Mouse (Mus musculus) c-Kit-negative CD71-positive TER-119-positive erythroid progenitor cells, embryonic 14.5 days (primary cell): ENCODE data around the gene Vps37b.
A peak's percentile ranks its signal among the peaks of the same experiment; 100 is the strongest.

ENCODE experiments used
- DNase-seq: peaks from one replicate; pipeline ENCODE4 v3.0.0-alpha.2; 2013; ENCODE audit warnings: low read depth, low spot score

Gene Vps37b

DNA sequence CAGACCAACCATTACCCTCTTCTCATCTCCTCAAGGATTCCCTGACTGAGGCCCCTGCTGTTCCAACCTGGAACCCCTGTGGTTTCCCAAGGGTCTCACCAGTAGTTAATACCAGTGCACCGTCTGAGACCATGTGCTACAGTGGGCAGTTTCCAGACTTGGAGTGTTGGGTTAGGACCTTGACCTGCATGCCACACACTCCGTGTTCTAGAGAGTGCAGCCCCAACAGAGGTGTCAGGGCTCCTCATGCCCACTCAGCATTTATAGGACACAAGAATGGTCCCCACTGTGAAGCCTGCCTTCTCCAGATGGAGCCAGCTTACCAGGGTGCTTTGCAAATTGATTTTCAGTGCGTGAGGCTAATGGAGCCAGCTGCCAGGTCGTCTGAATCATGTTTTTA, 28.7 kb downstream of the Vps37b start:
- no peak for DNase-seq

DNA sequence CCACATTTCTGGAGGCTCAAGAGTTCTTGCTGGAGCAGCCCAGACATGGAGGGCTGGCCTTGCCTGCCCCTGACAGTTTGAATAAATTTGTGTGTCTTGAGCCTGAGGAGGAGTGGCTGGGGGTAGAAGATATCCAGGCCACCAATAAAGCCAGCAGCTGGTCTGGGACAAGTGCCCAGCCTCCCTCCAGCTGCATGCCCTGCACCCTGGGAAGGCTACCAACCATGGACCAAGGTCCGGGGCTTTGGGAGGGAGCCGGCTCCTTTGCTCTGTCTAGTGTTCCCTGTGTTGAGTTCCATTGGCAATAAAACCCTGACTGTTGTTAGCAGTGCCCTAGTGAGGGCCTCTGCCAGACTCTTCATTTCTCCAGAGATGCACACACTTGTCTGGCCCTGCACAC, 29.2 kb downstream of the Vps37b start:
- no peak for DNase-seq

DNA sequence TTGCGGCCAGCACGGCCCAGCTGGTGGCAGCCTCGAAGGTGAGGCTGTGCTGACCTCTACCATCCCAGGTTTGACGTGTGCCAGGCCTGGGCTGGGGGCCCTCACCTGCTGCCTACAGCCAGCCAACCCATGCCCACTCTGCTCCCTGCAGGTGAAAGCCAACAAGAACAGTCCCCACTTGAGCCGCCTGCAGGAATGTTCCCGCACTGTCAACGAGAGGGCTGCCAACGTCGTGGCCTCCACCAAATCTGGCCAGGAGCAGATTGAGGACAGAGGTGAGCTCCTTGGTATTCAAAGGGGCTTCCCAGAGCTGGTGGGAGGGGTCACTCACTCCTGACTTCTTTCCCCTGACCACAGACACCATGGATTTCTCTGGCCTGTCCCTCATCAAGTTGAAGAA, 30.8 kb downstream of the Vps37b start:
- DNase-seq, result no peak

DNA sequence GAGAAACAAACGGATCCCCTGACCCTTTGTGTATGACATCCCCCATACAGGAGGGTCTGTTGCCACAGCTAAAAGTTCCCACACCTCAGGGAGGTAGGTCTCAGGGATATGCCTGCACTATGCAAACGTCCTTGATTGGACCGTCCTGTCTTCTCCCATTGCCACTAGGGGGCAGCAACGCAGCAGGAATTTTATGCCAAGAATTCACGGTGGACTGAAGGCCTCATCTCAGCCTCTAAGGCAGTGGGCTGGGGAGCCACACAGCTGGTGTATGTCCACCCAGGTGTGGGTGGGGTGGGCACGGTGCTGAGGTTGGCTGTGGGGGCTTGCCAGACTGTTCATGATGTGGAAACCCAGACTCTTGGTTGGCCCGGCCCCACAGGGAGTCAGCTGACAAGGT, 31.2 kb downstream of the Vps37b start:
- peak; percentile 85 for DNase-seq

DNA sequence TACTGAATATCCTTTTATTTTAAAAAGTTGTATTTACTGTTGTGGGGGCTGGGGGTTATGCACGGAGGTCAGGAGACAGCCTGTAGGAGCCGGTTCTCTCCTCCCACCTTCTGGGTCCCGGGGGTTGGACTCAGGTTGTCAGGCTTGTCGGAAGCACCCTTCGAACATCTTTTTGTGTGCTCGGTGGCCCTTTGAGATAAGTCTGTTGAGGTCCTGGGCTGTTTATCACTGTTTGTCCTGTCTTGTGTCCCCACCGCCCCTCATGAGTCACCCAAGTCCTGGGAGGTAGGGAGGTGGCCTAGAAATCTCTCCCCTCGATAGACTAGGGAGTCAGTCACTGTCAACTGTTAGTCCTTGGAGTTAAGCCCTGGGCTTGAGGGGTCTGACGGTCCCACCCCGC, 33.7 kb downstream of the Vps37b start:
- no peak for DNase-seq

DNA sequence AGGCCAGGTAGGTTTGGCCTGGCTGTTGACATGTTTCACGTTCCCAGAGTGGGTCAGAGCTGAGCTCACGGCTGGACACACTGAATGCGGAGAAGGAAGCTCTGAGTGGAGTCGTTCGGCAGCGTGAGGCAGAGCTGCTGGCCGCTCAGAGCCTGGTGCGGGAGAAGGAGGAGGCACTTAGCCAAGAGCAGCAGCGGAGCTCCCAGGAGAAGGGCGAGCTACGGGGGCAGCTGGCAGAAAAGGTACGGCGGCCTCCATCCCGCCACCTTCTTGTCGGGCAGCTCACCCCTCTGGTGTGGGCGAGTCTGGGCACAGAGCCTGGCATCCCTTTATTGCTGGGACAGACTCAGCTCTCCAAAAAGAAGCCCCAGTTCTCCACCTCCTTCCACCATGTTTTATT, 34.3 kb downstream of the Vps37b start:
- DNase-seq, result no peak

DNA sequence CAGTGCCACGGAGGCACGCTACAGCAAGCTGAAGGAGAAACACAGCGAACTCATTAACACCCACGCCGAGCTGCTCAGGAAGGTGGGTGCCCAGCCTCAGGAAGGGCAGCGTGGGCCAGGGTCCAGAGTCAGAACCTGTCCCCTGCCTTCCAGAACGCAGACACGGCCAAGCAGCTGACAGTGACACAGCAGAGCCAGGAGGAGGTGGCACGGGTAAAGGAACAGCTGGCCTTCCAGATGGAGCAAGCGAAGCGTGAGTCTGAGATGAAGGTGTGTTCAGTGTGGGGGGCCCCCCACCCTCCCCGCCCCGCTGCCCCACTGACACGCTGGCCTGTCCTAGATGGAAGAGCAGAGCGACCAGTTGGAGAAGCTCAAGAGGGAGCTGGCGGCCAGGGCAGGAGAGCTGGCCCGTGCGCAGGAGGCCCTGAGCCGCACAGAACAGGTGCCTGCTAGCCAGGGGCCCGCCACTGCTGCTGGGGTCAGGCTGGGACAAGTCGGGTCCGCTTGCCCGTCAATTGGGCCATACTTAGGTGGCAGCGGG, 34.8 kb downstream of the Vps37b start:
- DNase-seq, result no peak

DNA sequence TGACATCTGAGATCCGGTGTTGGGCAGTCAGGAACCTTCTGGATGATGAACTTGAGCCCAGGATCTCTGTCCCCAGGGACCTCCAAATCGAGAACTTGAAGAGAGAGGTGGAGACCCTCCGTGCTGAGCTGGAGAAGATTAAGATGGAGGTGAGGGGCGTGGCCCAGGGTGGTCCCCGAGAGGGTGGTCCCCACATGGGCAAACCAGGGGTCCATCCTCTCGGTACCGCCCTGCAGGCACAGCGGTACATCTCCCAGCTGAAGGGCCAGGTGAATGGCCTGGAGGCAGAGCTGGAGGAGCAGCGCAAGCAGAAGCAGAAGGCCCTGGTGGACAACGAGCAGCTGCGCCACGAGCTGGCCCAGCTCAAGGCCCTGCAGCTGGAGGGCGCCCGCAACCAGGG, 35.4 kb downstream of the Vps37b start:
- DNase-seq, result no peak

DNA sequence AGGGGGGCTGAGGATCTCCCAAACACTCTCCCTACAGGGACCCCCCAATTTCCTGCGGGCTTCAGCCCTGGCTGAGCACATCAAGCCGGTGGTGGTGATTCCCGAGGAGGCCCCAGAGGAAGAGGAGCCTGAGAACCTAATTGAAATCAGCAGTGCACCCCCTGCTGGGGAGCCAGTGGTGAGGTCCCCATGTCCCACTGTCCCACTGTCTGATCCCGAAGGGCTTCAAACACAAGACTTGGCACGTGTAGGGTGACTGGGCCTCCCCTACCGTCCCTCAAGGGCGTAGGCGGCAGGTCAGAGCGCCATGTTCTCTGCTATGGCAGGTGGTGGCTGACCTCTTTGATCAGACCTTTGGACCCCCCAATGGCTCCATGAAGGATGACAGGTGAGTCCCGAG, 35.9 kb downstream of the Vps37b start:
- no peak for DNase-seq

DNA sequence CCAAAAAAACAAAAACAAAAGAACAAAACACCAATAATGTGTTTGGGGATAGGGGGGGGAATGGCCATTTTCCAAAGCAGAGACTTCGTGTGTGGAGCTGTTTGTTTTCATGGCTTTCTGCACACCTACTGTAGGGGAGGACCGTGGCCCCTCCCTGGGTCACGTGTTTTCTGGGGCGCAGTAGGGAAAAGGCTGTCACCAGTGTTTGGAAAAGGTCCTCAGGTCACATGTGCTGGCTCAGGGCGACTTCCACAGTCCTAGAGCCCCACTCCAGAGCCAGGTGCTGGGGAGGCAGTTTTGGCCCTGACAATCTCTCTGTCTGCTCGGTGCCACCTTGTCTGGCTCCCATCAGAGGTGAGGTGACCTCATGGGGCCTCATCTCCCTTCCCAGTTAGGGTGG, 36.7 kb downstream of the Vps37b start:
- DNase-seq, result no peak

DNA sequence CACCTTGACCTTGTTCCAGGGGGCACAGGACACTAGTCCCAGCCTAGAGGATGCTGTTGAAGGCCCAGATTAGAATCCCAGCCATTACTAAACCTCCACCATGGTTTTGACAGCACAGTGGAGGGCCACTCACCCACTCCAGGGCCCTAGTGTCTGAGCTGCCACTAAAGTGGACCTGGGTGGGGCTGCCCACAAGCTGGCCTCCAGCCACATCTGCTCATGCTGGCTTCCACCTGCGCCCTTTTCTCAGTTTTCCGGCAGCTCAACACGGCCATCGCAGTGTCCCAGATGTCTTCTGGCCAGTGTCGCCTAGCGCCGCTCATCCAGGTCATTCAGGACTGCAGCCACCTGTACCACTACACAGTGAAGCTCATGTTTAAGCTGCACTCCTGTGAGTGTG, 37.6 kb downstream of the Vps37b start:
- no peak for DNase-seq

DNA sequence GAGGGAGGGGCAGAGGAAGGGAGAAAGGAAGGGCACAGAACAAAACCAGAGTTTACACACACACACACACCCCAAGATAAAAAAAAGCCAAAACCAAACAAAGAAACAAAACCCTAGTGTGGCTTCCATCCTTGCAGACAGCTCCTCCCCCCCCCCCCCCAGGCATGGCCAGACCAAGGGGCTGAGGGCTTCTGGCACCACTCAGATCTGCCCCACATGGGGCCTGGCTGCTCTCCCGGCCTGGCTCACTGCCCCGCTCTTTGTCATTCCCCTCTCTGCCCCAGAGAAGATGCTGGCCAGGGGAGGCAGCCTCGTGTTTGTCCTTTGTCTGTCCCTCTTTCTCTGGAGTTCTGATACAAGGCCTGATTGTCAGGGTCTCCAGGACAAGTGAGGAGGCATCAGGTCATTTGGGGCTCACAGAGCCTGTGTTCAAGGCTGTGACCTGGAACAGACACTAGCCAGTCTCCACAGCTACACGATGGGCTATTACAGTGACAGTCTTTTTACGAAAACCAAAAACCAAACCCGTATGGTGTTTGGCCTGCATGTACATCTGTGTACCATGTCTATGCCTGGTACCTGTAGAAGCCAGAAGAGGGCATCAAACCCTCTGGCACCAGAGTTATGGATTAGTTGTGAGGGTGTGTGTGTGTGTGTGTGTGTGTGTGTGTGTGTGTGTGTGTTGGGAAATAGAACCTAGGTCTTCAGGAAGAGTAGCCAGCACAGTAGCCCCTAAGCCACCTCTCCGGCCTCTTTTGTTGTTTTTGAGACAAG, 38.6 kb downstream of the Vps37b start:
- DNase-seq, result no peak

DNA sequence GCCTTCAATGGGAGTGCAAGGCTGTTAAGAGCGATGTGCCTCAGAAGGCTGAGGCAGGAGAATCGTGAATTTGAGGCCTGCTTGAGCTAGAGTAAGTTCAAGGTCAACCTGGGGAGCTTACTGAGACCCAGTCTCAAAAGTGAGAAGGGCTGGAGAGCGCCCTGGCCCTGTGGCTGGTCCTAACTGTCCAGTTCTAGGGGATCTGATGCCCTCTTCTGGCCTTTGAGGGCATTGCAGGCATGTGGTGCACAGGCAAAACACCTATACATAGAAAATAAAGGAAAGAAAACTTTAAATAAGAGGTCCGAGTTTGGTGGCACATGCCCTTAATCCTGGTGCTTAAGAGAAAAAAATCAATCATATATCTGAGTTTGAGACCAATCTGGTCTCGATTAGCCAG, 39.3 kb downstream of the Vps37b start:
- DNase-seq, result peak; percentile 48

DNA sequence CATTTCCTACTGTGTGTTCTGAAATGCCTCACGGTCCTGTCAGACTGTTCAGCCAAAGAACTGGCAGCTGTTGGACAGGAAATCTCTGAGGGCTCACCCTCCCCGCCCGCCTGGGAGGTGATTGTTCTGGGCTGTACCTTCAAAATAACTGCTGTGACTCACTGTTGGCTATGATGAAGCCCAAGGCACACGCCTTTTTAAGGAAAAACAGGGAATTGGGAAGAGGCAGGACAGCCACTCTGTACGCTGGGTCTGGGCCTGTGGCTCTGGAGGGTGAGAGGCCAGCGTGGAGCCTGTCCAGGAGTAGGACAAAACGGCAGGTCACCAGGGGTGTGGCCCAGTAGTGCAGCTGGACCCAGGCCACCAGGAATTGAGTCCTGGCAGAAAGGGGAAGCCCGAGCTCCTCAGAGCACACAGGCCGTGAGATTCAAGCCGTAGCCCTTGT, 39.9 kb downstream of the Vps37b start:
- no peak for DNase-seq

DNA sequence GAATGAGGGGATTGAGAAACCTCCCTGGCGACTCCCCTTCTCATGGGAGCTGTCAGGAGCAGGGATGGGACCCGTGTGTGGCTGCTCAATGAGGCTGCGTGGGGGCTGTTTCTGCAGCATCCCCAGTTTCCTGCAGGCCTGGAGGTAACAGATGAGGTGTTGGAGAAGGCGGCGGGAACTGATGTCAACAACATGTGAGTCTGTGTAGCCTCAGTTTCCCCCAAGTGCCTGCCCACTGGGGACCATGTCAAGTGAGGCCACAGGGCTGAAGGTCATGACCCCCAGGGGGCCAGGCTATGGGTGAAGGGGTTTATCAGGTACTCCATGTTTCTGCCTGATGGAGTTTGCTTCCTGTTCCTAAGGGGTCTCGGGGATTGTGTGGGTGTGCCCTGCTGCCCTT, 40.7 kb downstream of the Vps37b start:
- DNase-seq, result no peak

DNA sequence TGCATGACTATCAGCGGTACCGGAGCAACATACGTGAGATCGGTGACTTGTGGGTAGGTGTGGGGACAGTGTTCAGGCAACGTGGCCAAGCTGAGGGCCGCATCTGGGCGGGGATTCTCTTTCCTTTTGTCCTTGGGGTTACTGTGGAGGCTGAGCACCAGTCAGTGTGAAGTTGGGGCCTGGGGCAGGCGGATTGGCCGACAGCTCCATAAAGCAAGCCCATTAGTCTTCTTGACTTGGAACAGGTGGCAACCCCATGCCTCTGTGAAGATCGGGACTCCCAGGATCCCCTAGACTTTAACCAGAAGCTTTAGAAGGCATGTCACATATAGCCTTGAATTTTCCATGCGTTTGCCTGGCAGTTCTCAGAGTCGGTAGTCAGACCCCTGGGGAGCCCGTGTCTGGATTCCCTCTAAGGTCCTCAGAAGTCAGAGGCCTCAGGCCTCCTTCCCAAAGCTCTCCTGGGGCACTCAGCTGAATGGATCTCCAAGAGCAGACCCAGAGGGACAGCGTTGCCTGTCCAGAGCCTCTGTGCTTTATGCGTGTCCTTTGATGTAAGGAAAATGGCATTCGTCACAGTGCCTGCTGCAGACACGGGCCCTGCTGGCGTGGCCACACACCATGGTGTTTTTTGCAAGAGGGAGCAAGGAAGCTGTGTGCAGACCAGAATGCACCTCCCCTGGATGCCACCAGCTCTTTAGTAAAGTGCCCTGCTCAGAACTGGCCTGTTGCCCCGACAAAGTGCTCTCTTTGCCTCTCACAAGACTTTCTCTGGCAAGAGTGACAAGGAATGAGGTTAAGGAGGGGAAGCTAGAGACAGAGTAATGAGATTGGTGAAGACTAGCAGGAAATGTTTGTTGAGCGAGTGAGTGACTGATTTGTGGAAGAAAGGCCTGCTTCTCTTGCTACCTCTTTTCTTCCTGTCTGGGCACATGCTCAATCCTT, 41.9 kb downstream of the Vps37b start:
- no peak for DNase-seq

DNA sequence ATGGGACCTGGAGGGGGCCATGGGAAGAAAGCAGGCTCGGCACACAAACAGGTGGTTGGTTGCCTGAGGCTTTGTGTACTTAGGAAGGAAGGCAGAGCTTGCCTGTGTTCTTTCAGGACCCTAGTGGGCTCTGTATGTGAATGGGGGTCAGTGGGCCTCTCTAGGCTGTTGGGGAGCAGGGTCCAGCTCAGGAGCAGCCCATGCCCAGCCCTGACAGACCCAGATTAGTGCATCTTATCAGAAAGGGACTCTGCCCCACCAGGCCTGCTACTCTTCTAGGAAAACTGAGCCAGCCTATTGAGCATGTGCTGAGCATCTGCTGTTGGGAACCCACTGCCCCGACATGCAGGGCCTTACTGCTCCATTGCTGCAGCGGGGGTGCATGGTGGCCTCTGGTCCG, 44.6 kb downstream of the Vps37b start:
- no peak for DNase-seq

DNA sequence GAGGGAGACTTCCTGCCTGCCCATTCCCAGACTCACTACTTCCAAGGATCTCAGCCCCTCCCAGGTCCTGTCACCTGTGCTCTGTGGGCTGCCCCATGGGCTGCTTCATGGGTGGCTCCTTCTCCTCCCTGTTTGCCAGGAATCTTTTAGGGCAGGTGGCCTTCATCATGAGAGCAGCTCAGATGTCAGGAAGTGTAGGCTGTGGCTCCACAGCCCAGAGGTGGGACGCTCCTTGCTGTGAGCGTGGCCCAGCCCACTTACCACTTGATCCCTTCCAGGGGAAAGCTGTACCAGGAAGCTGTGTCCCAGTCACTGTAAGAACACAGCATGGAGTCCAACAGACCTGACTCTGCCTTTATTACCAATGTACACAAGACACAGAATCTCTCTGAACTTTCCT, 45.1 kb downstream of the Vps37b start:
- no peak for DNase-seq

DNA sequence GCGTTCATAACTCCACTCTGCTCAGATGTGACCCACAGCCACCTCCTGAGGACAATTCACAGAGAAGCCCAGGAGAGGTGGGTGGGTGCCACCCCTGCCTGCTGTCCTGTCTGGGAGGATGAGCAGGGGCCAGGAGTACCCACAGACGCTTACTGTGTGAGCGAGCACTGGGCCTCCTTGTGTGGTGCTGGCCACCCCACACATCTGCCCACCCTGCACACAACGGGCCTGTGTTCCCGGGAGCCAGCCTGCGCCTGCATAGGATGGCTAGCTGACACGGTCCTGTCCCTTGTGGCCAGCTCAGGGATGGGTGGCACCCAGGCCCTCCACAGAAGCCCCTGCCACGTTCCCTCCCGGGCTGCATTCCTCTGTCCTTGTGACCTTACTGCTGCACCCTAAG, 46.6 kb downstream of the Vps37b start:
- no peak for DNase-seq

DNA sequence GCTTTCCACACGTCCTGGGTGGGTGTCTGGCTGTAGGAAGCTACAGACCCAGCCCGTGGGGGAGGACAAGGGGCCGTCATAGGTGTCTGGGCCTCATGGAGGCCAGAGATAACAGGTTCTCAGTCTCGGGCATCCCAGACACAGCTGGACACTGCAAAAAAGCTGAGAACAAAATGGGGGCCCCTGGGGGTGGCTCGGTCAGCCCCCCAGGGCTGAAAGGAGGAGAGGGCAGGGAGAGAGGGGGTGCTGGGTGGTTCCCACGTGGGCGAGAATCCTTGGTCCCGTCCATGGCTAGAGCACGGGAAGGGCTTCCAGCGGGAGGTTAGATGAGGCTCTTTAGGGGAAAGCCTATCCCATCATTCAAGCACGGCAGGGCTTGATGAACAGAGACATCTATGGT, 49.2 kb downstream of the Vps37b start:
- DNase-seq, result no peak

DNA sequence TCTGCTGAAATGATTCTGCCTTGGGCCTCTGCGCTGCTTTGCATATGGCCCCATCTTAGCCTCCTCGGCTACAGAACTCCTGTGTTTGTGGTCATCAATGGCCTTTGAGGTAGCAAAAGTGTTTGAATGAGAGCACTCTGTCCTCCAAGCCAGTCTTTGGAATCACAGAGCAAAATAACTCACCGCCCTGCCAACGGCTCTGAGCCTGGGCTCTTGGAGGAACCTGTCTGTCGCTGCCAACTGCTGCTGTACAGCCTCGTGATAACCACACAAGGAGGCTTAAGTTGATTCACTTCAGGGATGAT, 50.9 kb downstream of the Vps37b start:
- no peak for DNase-seq

DNA sequence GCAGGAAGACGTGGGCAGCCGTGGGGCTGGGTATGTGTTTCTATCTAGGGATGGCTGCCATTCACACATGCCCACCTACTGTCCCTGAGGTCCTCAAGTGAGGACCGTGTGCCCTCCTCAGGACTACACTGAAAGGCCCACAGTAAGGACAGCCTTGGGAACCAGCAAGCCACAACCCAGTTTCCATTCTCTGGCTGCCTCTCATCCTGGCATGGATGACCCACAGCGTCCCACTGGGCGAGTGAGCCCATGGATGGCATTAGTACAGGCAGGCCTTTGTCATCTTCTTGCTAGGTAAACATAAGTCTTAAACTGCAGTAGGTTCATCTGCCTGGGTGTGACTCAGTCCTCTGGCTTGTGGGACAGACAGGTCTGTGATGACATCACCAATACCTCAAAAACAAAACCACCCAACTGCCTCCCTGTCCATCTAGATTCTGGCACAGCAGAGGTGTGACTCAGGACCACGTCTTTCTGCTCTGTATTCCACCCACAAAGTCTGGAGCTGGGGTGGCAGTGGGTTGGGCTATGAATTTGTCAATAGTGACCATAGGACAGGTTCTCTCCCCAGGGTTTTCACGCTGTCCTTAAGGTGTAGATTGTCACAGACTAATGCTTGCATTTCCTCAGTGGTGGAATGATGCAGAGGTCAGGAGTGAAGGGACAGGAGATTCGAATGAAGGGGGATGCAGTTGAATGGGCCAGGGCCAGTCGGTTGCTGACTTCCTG, 51.4 kb downstream of the Vps37b start:
- DNase-seq, result no peak
